Mouse (Mus musculus) heart, postnatal 0 days (tissue): ENCODE results near the gene Arf4. TPM values are rescaled to one million over a fixed set of nuclear protein-coding genes. Genes with fewer than 3 reads are reported as not detected.

Experiments
- ATAC-seq: fragments of 200-750 bp; cut with Nextera tagmentation; 2 replicates; pipeline ENCODE4 v1.8.0; 2017; ENCODE audit warnings: low read depth, moderate number of reproducible peaks, moderate library complexity; ENCODE audit not compliant: insufficient read depth
- DNase-seq: peaks from one replicate; pipeline ENCODE4 v3.0.0-alpha.2; 2016; ENCODE audit warnings: low spot score
- H3K27ac ChIP-seq: fragments of 300-500 bp; sonication (generic); 2 replicates; pipeline ENCODE4 v1.5.1; 2014; ENCODE audit warnings: low read depth, mild to moderate bottlenecking
- H3K27me3 ChIP-seq: fragments of 300-500 bp; sonication (generic); 2 replicates; pipeline ENCODE4 v1.6.1; 2014; ENCODE audit warnings: low read length, mixed read lengths; ENCODE audit not compliant: control insufficient read depth, insufficient read depth
- H3K36me3 ChIP-seq: fragments of 300-500 bp; sonication (generic); replicated peaks from 2 replicates; pipeline ENCODE4 v1.6.1; 2014; ENCODE audit warnings: low read length, mixed read lengths; ENCODE audit not compliant: control insufficient read depth, insufficient read depth
- H3K4me1 ChIP-seq: fragments of 300-500 bp; sonication (generic); 2 replicates; pipeline ENCODE4 v1.6.1; 2014; ENCODE audit warnings: antibody characterized with exemption; ENCODE audit not compliant: control insufficient read depth, insufficient read depth
- H3K4me2 ChIP-seq: fragments of 300-500 bp; sonication (generic); 2 replicates; pipeline ENCODE4 v1.6.1; 2014; ENCODE audit warnings: low read depth, mild to moderate bottlenecking, low read length, moderate library complexity
- H3K4me3 ChIP-seq: fragments of 300-500 bp; sonication (generic); 2 replicates; pipeline ENCODE4 v1.5.1; 2014; ENCODE audit warnings: low read depth, low read length
- H3K9ac ChIP-seq: fragments of 300-500 bp; sonication (generic); replicated peaks from 2 replicates; pipeline ENCODE4 v1.6.1; 2014; ENCODE audit warnings: low read depth, low read length, mixed read lengths
- H3K9me3 ChIP-seq: fragments of 300-500 bp; sonication (generic); replicated peaks from 2 replicates; pipeline ENCODE4 v1.6.1; 2016; ENCODE audit warnings: low read length; ENCODE audit not compliant: control insufficient read depth
- CTCF ChIP-seq: IDR thresholded peaks from 2 replicates; pipeline ENCODE4 v1.5.1; 2016; ENCODE audit warnings: antibody characterized with exemption, control low read depth, low read depth
- EP300 ChIP-seq: IDR thresholded peaks from 2 replicates; pipeline ENCODE4 v1.6.1; 2016; ENCODE audit warnings: antibody characterized with exemption, low read depth
- WGBS: fragments of 180-500 bp; shearing (Covaris S2); extraction: QIAGEN DNeasy Blood & Tissue Kit; methylation state at CpG from one replicate; pipeline ENCODE4 v1.1.7; 2014; 5-methylcytosine and 5-hydroxymethylcytosine counted together
- polyA plus RNA-seq: library from polyadenylated mRNA; unstranded; fragments of >200 nt; fragmentation: Nextera tagmentation; extraction: Ambion mirVana; gene quantifications from 2 replicates; pipeline ENCODE4 v1.2.1, GENCODE M21; 2015
- total RNA-seq: library from RNA; depleted of rRNA; stranded (reverse); fragments of >200 nt; gene quantifications from 2 replicates; pipeline ENCODE4 v1.2.3, GENCODE M21; 2014; ENCODE audit warnings: low replicate concordance

The Arf4 gene
- total and polyA plus RNA-seq, 2 experiments from 2014 or later = 119 to 264 TPM

DNA sequence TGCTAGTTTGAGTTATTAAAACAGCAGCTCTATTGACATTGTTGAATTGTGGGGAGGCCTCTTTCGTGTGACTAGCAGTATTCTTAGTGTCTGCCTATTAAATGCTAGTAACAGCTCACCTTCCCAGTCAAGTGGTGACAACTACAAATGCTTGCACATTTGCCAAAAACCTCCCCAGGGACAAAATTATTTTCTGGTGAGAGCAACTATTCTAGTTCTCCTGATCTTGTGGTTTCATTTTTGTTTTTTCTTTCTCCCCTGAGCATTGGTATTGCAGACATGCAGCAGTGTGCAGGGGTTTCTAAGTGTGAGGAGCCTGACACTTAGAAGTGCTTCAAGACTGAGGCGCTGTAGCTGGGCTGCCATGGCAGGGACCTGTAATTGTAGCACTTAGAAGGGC, 9.9 kb downstream of the Arf4 start:
- DNase-seq = no peak
- Histone ChIP-seq H3K4me2 (no peak overlapping the region), H3K27me3 (no peaks in the 10 kb centered on the region), H3K4me1 (0 out of 2 replicates have a peak, but pooled peaks cover 19% of the 10 kb centered on the region), H3K27ac (no peak overlapping the region), H3K4me3 (no peak overlapping the region), H3K36me3 (peaks cover 34% of the 10 kb centered on the region), H3K9me3 (no peaks in the 10 kb centered on the region), H3K9ac (no peak overlapping the region)
- ATAC-seq = no peak
- TF ChIP-seq CTCF = no peak
- WGBS = 64% methylated on average over 2 of the region's 2 CpGs

DNA sequence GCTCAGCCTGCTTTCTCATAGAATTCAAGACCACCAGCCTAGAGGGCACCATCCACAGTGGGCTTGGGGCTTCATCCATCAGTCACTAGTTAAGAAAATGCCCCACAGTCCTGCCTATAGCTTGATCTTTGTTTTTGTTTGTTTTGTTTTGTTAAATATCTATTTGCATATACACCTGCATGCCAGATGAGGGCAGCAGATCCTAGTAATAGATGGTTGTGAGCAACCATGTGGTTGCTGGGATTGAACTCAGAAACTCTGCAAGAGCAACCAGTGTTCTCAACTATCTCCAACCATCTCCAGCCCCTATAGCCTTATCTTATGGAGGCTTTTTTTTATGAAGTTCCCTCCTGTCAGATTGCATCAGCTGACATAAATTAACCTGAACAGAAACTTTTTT, 14.0 kb downstream of the Arf4 start:
- DNase-seq = no peak
- ATAC-seq = no peak
- no peak overlapping the region for H3K27ac ChIP-seq

DNA sequence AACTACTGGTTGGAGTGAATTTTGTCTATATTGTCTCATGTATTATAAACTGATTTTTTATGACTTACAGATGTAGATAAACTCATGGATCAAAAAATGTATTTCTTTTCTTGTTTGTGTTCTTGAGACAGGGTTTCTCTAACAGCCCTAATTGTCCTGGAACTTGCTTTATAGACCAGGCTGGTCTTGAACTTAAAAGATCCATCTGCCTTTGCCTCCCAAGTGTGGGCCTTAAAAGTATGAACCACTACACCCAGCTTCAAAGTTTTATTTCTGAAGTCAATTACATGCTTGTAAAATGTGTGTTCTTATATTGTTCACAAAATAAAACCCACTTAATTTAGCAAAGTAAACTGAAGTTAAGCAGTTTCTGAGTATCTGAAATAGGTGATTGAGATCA, 20.3 kb downstream of the Arf4 start:
- H3K9me3 ChIP-seq = no peaks in the 10 kb centered on the region
- DNase-seq (no peak), ATAC-seq (no peak)
- H3K4me3 ChIP-seq = no peak overlapping the region
- H3K36me3 ChIP-seq = peaks cover 44% of the 10 kb centered on the region
- no peak for TF ChIP-seq CTCF
- TF ChIP-seq EP300 = no peak
- H3K4me2 ChIP-seq = no peak overlapping the region
- no peak overlapping the region for H3K27ac ChIP-seq
- no peaks in the 10 kb centered on the region for H3K27me3 ChIP-seq
- no peak overlapping the region for H3K9ac ChIP-seq
- H3K4me1 ChIP-seq = no peaks in the 10 kb centered on the region

More for the DNA sequence above, 14.0 kb downstream of the Arf4 start:
- Histone ChIP-seq H3K27me3 (no peaks in the 10 kb centered on the region), H3K4me1 (no peaks in the 10 kb centered on the region), H3K4me3 (no peak overlapping the region), H3K36me3 (peaks cover 63% of the 10 kb centered on the region), H3K9me3 (no peaks in the 10 kb centered on the region), H3K4me2 (no peak overlapping the region), H3K9ac (no peak overlapping the region)
- TF ChIP-seq EP300 (no peak), CTCF (peak; percentile 44)

DNA sequence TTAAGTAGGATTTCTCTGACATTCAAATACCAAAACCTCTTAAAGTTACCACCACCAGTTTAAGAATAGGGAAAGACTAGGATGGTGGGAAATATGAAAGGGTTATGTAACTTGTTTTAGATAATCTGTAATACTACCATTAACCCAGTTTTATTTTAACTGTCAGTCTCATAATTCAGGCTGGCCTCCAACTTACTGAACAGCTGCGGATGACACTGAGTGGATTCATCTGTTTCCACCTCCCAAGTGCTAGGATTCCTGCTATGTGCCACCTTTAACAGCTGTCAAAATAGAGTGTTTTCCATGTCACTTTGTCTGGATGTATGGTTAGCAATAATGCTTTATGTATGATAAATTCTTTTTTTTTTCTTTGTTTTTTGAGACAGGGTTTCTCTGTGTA, 22.4 kb downstream of the Arf4 start:
- H3K27me3 ChIP-seq = no peaks in the 10 kb centered on the region
- no peak overlapping the region for H3K9ac ChIP-seq
- peaks cover 32% of the 10 kb centered on the region for H3K36me3 ChIP-seq
- DNase-seq (no peak), ATAC-seq (no peak)
- no peak overlapping the region for H3K4me3 ChIP-seq
- no peaks in the 10 kb centered on the region for H3K4me1 ChIP-seq
- no peaks in the 10 kb centered on the region for H3K9me3 ChIP-seq
- TF ChIP-seq EP300 = no peak
- no peak overlapping the region for H3K4me2 ChIP-seq
- no peak overlapping the region for H3K27ac ChIP-seq
- 90% methylated on average over 1 of the region's 1 CpGs for WGBS

DNA sequence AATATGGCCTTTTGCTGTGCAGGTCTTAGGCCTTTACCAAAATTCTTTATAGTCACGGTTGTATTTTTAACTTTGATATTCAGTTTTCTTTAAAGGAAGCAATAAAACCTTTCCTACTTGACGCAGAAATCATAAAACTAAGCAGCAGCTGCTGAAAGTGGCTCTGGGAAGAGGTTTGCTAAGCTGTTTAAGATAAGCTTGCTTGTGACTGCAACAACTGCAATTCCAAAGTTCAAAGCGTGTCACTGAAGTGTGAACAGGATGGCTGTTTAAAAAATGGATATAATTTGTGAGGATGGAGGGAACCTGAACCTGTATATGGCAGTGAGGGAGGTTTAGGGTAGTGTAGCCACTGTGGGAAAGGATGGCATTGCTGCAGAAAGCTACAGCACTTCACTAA, 24.1 kb downstream of the Arf4 start:
- H3K9me3 ChIP-seq = no peaks in the 10 kb centered on the region
- no peak for DNase-seq
- no peaks in the 10 kb centered on the region for H3K27me3 ChIP-seq
- no peak overlapping the region for H3K9ac ChIP-seq
- H3K27ac ChIP-seq = no peak overlapping the region
- TF ChIP-seq EP300 (no peak), CTCF (no peak)
- WGBS = 46% methylated on average over 3 of the region's 3 CpGs
- no peak overlapping the region for H3K4me3 ChIP-seq
- peaks cover 39% of the 10 kb centered on the region for H3K36me3 ChIP-seq
- no peak overlapping the region for H3K4me2 ChIP-seq
- ATAC-seq = no peak
- peaks cover 9% of the 10 kb centered on the region for H3K4me1 ChIP-seq

DNA sequence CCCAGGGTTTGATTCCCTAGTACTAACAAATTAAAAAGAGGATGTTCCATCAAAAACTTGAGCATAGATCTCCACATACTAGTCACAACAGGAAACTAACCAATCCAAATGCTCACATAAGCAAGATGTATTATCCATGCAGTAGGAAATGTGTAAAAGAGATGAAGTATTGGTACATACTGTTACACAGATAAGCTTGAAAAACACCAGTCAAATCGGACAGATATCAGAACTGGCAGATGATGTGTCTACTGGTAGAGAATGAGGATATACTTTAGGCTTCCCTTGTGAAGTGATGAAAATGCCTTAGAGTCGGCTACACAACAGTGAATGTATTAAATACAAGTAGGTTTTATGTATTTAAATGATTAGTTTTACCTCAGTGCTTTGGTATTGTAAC, 24.6 kb downstream of the Arf4 start:
- H3K9me3 ChIP-seq = no peaks in the 10 kb centered on the region
- WGBS = 63% methylated on average over 2 of the region's 2 CpGs
- H3K4me1 ChIP-seq = peaks cover 12% of the 10 kb centered on the region
- TF ChIP-seq CTCF (no peak), EP300 (no peak)
- no peak overlapping the region for H3K4me2 ChIP-seq
- H3K27ac ChIP-seq = no peak overlapping the region
- H3K9ac ChIP-seq = no peak overlapping the region
- peaks cover 34% of the 10 kb centered on the region for H3K36me3 ChIP-seq
- H3K27me3 ChIP-seq = no peaks in the 10 kb centered on the region
- ATAC-seq = no peak
- H3K4me3 ChIP-seq = no peak overlapping the region
- no peak for DNase-seq
